Mouse (Mus musculus): ENCODE measurements around the gene Khnyn. TPM values are rescaled to one million over a fixed set of nuclear protein-coding genes. Genes with fewer than 3 reads are reported as not detected.
A peak's percentile ranks its signal among the peaks of the same experiment; 100 is the strongest.

The Khnyn gene
- total RNA-seq, 2 experiments from 2014 or later: 14.8 to 17.6 TPM

DNA sequence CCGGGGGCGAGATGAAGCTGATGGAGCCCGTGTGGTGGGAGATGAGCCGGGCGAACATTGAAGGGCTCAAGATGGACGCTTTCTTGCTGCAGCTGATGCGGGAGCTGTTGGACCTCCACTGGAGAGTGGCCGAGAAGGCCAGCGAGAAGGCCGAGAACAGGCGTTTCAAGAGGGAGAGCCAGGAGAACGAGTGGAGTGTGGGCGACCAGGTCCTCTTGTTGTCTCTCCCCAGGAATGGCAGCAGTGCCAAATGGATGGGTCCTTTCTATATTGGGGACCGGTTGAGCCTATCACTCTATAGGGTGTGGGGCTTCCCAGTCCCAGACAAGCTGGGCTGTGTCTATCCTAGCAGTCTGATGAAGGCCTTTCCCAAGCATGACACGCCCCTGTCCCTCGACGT, 12.2 kb upstream of the Khnyn start:
- DNase-seq (ENCODE audit: low spot score in 2 of 2): no peak

GRCm38 (mm10) chr14:55873242-55873713, 11.5 kb upstream of the Khnyn start:
- DNase-seq (ENCODE audit: low spot score in 2 of 2): no peak

DNA sequence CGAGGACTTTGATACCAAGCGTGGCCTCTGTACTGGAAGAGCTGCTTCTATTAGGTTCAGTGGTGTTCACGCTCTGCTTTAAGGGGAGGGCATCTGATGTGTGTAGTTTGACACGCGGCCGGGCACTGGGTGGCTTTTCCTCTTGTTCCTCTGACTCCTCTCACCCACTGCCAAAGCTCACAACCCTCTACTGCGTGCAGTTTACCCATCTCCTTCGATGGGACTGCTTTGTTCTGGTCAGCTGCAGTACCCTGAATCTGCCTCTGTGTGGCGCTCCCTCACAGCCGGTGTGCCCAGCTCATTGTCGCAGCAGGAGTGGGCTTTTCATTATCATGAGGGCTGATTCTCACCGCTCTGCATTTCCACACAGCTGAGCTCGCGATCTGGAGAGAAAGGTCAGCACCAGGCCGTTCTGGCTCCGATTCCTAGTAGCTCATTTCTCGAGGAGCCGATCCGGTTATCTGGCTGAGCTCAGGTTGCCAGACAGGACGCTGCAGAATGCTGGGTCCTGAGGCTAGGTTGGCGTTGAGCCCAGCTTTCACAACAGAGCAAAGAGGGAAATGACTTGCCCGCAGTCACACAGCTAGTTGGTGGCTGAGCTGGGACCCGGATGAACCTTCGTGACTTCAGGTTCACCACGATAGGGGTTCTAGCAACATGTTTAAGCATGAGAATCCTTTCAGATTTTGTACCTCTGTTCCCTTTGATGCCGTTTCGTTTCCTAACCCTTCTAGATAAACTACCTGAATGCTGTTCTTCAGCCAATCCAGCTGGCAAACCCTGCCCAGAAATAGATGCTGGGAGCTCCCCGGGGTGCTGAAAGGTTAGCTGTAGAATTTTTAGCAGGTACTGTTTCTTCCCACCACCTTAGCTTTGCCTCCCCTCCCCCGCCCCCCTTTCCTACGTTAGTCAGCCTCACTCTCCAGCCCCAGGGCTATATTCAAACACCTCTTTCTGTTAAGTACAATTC, 10.7 kb upstream of the Khnyn start:
- DNase-seq (ENCODE audit: low spot score in 2 of 2): peak; percentile 74 to 75

- no peak for DNase-seq (ENCODE audit: low spot score in 2 of 2)
Measured at GRCm38 (mm10) chr14:55877469-55878315, 7.1 kb upstream of the Khnyn start.

GRCm38 (mm10) chr14:55878316-55878940, 6.3 kb upstream of the Khnyn start:
- no peak for DNase-seq (ENCODE audit: low spot score in 2 of 2)

GRCm38 (mm10) chr14:55879623-55880022, 5.1 kb upstream of the Khnyn start:
- DNase-seq (ENCODE audit: low spot score in 2 of 2): peak; percentile 59 to 65

DNA sequence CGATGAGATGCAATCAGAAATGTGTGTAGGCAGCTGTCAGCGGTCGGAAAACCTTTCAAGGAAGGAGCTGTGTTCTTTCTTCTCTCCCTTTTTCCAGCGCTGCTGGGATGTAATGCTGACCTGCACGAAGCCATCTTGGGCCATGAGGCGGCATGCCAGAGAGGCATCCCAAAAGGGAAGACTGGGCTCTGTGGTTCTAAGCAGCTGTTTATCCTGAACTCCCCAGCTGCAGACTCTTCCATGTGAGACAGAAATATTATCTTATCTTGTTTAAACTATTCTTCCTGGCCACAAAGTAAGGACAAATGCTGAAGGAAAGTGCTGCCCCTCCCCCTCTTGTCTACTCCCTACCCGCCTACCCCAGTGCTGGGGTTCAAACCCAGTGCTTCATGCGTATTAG, 3.8 kb upstream of the Khnyn start:
- no peak for DNase-seq (ENCODE audit: low spot score in 2 of 2)

GRCm38 (mm10) chr14:55882171-55882641, 2.5 kb upstream of the Khnyn start:
- no peak for DNase-seq (ENCODE audit: low spot score in 2 of 2)

GRCm38 (mm10) chr14:55883149-55883661, 1.5 kb upstream of the Khnyn start:
- DNase-seq (ENCODE audit: low spot score in 2 of 2): no peak

DNA sequence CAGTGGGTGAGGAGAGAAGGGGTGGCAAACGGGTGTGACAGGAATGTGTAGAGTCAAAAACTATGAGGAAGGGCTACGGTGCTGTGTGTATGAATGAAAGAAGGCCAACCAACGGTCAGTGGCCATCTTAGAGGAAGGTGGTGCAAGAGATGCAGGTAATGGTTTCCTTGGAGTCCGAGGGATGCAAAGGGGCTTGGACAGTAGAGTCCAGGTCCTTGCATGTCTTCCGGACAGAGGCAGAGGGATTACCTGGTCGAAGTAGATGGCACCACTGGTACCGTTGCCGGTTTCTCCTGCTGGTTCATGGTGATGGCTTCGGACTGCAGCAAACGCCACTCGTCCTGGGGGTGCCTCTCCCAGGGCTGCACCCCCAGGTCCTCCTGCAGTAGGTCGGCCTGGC, 1.1 kb upstream of the Khnyn start:
- no peak for DNase-seq (ENCODE audit: low spot score in 2 of 2)

GRCm38 (mm10) chr14:55884166-55884565, 581 bp upstream of the Khnyn start, which contains the start of gene Cbln3:
Gene Cbln3, minus strand, starts transcription at chr14:55884392.
- DNase-seq (ENCODE audit: low spot score in 2 of 2): peak; percentile 48 to 55

GRCm38 (mm10) chr14:55885114-55885790, 505 bp downstream of the Khnyn start:
- DNase-seq (ENCODE audit: low spot score in 2 of 2): no peak

DNA sequence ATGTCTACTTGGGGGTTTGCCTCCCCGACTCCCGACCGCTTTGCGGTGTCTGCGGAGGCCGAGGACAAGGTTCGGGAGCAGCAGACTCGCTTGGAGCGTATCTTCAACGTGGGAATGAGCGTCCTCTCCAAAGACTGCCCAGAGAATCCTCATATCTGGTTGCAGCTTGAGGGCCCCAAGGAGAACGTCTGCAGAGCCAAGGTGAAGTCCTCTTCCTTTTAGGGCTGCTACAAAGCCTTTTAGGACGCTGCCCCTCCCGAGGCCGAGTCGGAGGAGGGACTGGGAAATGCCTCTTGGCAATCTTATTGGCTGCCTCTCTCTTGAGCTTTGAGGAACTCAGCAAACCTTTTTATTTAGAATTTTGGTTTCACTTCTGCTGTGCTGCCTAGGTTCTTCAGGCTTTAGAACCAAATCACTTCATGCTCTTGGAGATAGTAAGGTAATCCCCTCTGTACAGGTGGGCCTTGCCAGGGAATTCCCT, 1.1 kb downstream of the Khnyn start:
- DNase-seq (ENCODE audit: low spot score in 2 of 2): no peak

DNA sequence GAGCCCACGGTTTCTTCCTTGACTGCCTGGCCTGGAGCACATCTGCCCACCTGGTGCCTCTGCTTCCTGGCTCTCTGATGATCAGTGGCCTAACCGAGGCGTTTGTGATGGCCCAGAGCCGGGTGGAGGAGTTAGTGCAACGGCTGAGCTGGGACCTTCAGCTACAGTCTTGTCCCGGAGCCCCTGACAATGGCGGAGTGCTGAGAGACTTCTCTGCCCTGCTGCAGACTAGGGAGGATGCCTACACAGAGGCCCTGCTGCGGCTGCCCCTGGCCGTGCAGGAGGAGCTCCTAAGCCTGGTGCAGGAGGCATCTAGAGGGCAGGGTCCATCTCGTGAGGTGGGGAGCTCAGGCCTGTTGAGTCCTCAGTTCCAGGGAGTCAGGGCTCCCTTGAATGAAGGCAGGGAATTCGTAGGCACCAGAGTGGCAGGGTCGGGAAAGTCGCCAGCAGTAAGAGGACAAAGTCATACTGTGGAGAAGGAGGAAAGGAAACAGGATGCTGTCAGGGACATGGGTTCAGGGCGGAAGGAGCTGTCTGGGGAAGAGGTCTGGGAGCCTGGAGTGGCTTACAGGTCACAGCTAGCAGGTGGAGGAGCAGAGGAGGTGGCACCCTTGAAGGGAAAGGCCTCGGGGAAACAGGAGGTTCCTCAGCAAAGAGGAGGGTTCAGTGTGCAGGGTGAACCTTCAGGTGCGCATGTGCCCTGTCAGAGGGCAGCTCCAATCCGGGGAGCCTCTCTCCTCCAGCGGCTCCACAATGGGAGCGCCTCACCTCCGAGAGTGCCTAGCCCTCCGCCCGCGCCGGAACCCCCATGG, 2.0 kb downstream of the Khnyn start:
- DNase-seq (ENCODE audit: low spot score in 2 of 2): no peak

GRCm38 (mm10) chr14:55897671-55898070, 12.9 kb downstream of the Khnyn start:
- DNase-seq (ENCODE audit: low spot score in 2 of 2): no peak

GRCm38 (mm10) chr14:55898947-55899346, 14.2 kb downstream of the Khnyn start:
- DNase-seq (ENCODE audit: low spot score in 2 of 2): no peak

- peak; percentile 58 to 66 for DNase-seq (ENCODE audit: low spot score in 2 of 2)
Measured at GRCm38 (mm10) chr14:55899701-55900413, 15.1 kb downstream of the Khnyn start, which contains the start of gene Sdr39u1. Gene Sdr39u1, minus strand, starts transcription at chr14:55900293.

DNA sequence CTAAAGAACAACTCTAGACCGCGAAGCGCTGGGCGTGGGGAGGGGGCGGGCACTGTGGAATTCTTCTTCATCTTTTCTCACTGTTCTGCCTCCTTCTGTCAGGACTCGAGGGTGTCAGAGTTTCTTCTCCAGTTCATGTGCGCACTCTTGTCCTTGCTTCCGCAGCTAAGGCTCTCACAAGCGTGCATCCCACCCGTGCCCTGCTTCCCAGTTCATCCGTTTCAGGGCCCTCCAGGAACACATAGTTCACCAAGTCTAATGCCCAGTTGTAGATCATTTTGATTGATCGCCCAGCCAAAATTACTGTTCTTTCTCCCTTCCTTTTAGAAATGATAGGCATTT, 15.6 kb downstream of the Khnyn start:
- no peak for DNase-seq (ENCODE audit: low spot score in 2 of 2)

GRCm38 (mm10) chr14:55905518-55905917, 20.8 kb downstream of the Khnyn start:
- no peak for DNase-seq (ENCODE audit: low spot score in 2 of 2)

Data from adrenal gland, adult 18-20 months (tissue).